Mouse (Mus musculus): ENCODE measurements at regions not wholly inside any gene's neighbourhood (a gene's known extent, or its start where the extent isn't known, plus 50 kb on each side); places are given as distances from the start of the nearest gene placed in this dataset.

- ATAC-seq (ENCODE audit: insufficient number of reproducible peaks, low FRiP score, low TSS enrichment): no peak
Measured at GRCm38 (mm10) chr4:95209322-95210119, 157.5 kb upstream of the Jun start.

DNA sequence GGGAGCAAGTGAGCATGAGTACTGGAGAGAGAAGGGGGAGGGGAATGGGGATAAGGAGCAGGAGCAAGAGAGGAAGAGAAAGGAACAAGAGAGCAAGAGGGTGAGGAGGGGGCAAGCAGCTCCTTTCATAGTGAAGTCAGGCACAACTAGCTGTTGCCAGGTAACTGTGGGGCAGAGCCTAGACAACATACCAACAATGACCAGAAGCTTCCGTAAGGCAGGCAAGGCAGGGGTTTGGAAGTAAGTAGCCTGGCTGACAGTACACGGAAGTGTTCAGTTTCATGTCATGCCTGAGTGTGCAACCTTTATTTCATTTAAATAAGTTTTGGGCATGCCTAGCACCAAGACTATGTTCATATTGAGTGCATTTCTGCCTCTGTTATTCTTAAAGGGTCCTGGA is 160.5 kb upstream of the Jun start:
- no peak for ATAC-seq (ENCODE audit: insufficient number of reproducible peaks, low FRiP score, low TSS enrichment)

- ATAC-seq (ENCODE audit: insufficient number of reproducible peaks, low FRiP score, low TSS enrichment): no peak
Measured at GRCm38 (mm10) chr4:95213026-95213425, 161.0 kb upstream of the Jun start.

GRCm38 (mm10) chr4:95214026-95214425 is 162.0 kb upstream of the Jun start:
- ATAC-seq (ENCODE audit: insufficient number of reproducible peaks, low FRiP score, low TSS enrichment): no peak

DNA sequence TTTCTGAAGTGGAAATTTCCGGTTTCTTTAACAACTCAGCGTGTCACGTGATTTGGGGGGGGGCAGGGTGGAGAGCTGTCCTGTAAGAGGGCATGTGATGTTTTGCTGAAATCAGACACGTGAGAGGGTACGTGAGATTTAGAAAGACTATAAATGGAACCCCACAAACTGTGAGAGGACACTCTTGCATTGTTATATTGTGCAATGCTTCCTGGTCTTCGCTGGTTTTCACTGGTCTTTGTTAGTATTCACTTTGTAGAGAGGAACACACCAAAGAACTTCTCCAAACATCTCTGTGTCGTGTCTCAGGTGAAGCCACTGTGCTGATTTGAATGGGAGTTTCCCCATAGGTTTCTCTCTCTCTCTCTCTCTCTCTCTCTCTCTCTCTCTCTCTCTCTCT is 163.2 kb upstream of the Jun start:
- no peak for ATAC-seq (ENCODE audit: insufficient number of reproducible peaks, low FRiP score, low TSS enrichment)

DNA sequence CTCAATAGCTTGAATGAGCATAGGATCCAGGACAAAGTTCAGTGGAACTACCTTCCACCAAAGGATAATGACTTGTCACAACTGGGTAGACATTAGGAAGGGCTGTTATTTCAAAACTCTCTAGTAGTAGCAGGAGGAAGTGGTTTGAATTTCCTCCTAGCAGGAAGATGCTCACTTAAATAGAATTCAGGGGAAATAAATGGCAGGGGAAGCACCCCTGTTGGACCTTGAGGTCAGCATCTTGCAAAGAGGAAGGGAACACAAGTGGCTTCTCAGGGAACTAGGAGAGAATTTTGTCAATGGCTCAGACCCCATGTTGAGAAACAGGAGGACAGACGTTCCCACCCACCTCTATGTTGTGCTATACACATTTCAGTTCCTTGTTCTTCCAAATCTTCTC is 178.4 kb upstream of the Jun start:
- ATAC-seq (ENCODE audit: insufficient number of reproducible peaks, low FRiP score, low TSS enrichment): no peak

- no peak for ATAC-seq (ENCODE audit: insufficient number of reproducible peaks, low FRiP score, low TSS enrichment)
Measured at GRCm38 (mm10) chr4:95233034-95233433, 181.0 kb upstream of the Jun start.

DNA sequence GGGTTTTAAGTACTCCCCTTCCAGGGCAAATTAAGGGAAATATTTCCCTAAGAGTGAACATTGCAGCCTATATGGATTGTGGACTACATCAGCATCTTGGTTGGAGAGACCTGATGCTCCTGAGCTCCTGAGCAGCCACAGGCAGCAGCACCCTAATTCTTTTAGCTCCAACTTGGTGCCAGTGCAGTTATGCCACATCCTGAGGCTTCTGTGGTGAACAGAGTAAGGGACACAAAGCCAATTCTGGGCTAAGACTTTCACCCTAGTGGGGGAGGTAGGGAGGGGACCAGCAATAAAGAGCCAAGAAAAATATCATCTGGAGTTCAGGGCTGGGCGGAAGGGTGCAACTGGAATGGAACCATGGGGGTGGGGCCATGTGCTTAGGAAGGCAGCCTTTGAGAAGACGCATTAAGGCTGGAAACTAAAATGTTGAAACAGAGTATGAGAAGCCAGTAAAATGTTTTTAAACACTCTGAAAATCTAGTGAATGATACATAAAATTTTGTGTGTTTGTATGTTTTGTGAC is 182.1 kb upstream of the Jun start:
- no peak for ATAC-seq (ENCODE audit: insufficient number of reproducible peaks, low FRiP score, low TSS enrichment)

DNA sequence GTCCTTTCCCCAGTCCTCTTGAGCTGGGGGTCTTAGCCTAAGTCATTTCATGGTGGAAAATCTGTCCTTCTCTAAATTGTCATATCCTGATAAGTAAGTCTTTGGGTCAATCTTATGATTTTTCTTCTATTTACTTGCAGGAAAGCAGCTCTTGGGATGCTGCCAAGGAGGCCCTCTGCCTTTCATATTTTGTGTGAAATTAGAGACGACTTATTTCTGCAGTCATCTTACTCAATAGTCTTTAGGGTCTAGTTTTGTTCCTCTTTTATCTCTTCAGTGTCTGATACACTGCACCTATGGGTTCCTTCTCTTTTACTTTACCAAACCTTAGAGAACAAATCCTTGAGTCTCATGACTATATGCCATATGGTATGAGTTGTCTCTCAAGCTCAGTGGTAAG is 196.0 kb upstream of the Jun start:
- ATAC-seq (ENCODE audit: insufficient number of reproducible peaks, low FRiP score, low TSS enrichment): no peak

DNA sequence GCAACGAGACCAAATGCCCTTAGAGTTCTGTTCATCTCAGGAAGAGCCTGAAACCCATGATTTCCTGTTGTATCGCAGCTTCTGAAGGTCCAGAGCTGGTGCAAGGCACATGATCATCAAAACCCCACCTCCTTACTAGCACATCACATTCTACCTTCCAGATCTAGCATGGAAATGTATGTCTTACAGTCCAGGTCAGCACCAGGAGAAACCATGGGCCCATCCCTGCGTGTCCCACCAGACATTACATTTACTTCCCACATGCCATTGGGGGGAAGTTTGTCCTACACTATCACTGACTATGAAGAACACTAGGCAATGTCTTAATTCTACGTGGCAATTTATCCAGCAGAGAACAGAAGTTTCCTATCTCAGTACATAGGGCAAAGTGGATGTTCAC is 197.0 kb upstream of the Jun start:
- ATAC-seq (ENCODE audit: insufficient number of reproducible peaks, low FRiP score, low TSS enrichment): no peak

DNA sequence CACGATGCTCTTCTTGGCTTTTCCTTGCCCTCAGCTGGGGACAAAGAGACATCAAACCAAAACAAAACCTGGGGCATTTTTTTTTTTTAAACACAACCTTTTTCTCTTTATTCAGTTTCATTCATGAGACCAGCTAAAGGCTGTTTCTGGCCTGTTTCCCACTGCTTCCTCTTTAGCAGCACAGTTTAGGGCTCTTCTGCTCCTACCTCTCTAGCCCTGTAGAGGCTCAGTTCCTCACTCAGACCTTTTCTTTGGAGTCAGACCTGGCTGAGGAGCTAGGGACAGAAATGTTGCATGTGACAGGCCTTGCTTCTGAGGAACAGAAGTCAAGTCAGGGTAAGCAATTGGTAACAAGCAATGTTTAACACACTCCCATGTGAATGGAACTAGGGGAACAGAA is 198.1 kb upstream of the Jun start:
- no peak for ATAC-seq (ENCODE audit: insufficient number of reproducible peaks, low FRiP score, low TSS enrichment)

DNA sequence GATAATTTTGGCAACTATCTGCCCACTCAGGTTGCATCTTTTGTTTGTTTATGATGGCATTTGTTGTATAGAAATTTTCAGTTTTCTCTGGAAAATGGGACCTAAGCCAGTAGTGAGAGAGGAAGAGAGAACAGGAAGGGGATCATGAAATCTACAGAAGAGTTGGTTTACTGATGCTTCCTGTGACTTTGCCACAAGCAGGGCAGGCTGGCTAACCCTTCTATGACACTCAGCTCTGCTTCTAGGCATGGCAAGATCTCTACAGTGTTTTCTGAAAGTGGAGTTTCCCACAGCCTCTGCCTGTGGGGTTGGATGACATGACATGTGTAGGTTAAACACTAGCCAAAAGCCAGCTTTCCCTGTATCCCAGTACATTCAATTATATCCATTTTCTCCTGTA is 217.7 kb upstream of the Jun start:
- ATAC-seq (ENCODE audit: insufficient number of reproducible peaks, low FRiP score, low TSS enrichment): no peak

DNA sequence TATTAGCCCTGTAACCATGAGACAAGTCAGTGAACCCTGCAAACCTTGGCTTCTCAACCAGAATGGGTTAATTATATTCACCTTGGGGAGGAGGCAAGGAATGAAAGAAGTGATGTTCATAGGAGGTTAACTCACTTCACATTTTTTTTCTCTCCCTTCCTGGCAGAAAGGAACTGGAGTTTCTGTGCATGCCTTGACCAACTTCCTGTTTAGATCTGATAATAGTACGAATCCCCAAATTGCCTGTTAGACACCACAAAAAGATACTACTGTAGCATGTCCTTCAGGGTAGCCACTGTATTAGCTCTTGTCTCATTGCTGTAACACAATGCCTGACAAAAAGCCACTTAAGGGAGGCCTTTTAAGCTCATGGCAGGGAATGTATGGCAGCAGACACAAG is 218.4 kb upstream of the Jun start:
- ATAC-seq (ENCODE audit: insufficient number of reproducible peaks, low FRiP score, low TSS enrichment): no peak

DNA sequence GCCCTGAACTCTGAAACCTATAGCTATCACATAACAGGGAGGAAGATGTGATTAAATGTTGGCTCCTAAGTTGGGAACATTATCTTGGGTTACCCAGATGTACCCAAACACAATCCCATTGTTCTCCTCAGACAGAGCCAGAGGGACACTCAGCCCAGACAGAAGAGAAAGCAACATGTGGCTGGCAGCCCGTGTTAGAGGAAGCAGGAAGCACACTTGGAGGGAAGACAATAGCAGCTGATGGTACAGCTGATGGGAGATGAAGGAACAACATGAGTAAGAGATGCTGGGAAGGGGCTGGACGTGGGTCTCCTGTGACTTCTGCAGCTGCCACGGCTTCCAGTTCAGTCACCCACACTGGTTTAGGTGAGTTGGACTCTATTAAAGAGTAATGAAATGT is 224.2 kb upstream of the Jun start:
- ATAC-seq (ENCODE audit: insufficient number of reproducible peaks, low FRiP score, low TSS enrichment): no peak

DNA sequence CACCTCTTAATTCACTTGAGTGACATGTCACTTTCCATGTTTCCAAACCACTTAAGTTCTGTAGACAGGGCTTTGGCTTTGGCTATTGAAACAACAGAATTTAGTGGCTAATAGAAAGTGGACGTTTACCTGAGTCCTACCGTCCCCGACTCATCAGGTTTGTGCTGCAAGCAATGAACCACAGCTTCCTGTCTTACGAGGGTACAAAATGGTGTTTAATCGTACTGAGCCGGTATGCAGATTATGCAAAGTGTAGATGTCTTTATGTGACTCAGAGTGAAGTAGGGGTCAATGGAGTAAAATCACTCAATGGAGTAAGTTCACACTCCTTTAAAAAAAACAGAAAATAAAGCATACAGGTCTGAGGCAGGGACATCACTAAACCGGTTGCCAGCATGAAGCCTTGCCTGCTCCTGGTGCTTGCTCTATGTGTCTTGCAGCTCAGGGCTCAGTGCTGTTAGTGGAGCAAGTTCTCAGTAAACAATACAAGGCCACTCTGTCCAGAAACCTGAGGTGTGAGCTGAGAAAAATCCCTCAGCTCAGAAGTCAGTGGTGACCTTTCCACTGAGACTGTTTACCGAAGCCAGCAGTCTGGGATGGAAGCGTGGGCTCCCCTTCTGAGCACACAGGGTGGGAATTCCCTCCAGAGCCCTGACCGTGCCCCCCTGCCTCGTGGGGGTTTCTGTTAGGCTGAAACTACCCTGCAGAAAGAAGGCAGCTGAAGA is 226.1 kb upstream of the Jun start:
- ATAC-seq (ENCODE audit: insufficient number of reproducible peaks, low FRiP score, low TSS enrichment): no peak

DNA sequence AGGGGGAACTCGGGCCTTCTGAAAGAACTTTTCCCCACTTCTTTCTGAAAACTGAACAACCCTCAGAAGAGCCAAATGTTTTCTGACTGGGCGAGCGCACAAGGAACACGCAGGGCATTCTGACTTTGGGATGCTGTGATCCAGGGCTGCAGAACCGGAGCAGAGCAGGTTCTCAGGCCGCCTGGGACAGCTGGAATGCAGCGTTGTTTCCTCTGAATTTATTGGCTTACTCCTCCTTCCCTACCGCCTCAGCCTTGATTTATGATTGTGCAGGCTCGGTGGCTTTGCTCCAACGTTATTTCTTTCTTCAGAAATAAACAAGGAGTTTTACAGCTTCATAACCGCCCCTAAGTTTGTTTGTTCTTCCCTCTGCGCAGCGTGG is 226.7 kb upstream of the Jun start:
- no peak for ATAC-seq (ENCODE audit: insufficient number of reproducible peaks, low FRiP score, low TSS enrichment)

GRCm38 (mm10) chr4:95279200-95279599 is 227.2 kb upstream of the Jun start:
- no peak for ATAC-seq (ENCODE audit: insufficient number of reproducible peaks, low FRiP score, low TSS enrichment)

- no peak for ATAC-seq (ENCODE audit: insufficient number of reproducible peaks, low FRiP score, low TSS enrichment)
Measured at GRCm38 (mm10) chr4:95282083-95282482, 230.1 kb upstream of the Jun start.

DNA sequence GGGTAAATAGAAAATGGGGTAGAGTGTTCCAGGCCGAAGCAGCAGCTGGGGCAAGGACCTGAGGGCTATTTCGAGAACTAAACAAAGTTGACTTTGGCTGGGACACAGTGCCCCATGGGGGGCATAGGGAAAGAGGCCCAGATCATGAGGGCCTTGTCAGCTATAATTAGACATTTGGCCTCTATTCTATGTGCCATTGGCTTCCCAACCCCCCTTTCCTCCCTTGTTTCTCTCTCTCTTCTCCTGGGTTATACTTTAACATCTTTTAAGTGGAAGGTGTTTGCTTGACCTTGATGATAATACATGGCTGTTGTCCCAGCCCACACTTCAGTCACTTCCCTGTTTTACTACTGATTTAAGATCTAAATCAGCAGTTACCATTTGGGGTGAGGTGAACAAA is 231.8 kb upstream of the Jun start:
- no peak for ATAC-seq (ENCODE audit: insufficient number of reproducible peaks, low FRiP score, low TSS enrichment)

DNA sequence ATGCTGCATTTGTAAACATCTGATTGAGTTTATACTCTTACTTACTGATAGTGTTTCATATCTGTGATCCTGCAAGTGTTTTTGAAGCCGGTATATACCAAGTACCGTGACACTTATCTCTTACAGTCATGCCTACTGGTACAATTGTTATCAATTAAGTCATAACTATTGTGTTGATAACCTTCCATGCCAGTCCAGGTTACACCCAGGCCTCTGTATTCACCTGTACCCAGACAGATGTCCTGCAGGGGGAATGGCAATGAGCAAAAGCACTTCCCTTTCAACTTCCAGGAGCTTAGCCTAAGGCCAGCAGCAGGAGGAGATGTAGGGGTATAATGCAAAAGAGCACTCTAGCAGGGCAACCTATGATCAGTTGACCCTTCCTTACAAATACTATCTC is 232.2 kb upstream of the Jun start:
- no peak for ATAC-seq (ENCODE audit: insufficient number of reproducible peaks, low FRiP score, low TSS enrichment)

DNA sequence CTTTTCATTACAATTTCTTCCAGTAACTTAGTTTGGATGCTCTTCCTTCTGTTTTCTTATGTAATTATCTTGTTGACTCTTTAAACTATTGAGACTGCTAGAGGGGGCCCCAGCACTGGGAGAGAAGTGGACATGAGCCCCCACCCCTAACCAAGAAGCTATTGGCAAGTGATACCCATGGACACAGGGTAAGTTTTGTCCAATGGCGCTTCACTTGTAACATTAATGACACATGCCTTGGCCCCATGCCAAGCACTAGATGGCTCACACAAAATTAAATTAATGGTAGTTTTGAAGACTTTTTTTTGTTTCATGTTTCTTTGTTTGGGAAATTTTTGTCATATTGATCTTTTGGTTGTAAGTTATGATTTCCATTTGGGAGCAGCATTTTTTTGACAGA is 232.7 kb upstream of the Jun start:
- no peak for ATAC-seq (ENCODE audit: insufficient number of reproducible peaks, low FRiP score, low TSS enrichment)

- ATAC-seq (ENCODE audit: insufficient number of reproducible peaks, low FRiP score, low TSS enrichment): no peak
Measured at GRCm38 (mm10) chr4:95290321-95290720, 238.3 kb upstream of the Jun start.
